Mouse (Mus musculus) brain, adult 2 months (tissue): Measurements from ENCODE around the gene Lrrc8d.
A peak's percentile ranks its signal among the peaks of the same experiment; 100 is the strongest.

ENCODE experiments used
- DNase-seq: peaks from one replicate; pipeline ENCODE4 v3.0.0; 2011; ENCODE audit warnings: low read depth, low spot score

The Lrrc8d gene

GRCm38 (mm10) chr5:105715531-105716124, 15.9 kb downstream of the Lrrc8d start:
- peak; percentile 82 for DNase-seq

GRCm38 (mm10) chr5:105717294-105717693, 17.5 kb downstream of the Lrrc8d start:
- DNase-seq = no peak

GRCm38 (mm10) chr5:105718138-105718670, 18.4 kb downstream of the Lrrc8d start:
- no peak for DNase-seq

GRCm38 (mm10) chr5:105721267-105721666, 21.5 kb downstream of the Lrrc8d start:
- DNase-seq = no peak

DNA sequence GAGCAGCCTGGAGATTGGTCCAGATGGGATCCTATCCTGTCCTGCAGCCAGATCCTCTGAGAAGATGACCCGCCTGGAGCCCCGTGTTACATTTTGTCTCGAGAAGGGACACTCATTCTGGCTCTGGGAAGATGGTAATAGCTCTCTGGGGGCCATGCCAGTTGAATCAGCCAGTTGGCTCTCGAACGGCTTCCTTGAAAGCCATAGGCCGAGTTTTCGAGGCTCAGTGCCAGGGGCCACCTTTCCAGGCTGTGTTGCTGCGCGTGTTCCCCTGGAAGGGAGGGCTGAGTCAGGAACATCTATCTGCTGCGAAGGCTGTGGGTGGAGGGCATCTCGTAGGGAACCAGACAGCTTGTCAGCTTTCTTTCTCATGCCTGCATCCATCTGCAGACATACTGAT, 23.0 kb downstream of the Lrrc8d start:
- peak; percentile 56 for DNase-seq

DNA sequence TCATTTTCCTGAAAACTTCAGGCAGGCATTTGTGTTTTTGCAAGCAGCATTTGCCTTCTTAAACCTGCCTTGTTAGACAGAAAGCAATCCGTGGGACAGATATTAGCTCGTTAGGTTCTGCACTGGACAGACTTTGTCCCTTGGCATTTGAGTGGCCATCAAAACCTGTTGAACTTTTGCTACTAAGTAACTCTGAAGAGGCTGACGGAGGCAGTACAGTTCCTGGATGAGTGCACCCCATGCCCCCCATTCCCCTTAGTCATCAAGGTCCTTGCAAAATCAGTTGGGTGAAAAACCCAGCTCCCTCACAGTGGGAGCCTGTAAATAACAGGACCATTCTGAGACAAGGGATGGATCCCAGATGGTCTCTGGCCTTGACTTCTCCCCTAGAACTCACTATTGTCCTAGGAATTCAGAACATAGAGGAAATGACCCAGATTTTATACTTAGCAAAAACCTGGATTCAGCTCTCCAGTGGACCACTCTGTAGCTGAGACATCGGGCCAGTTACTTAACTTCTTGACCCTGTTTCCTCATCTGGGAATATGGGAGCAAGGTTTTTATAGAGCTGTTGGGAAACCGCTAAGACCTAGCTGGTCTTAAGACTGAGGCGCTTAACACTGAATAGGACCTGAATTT, 30.5 kb downstream of the Lrrc8d start:
- no peak for DNase-seq

DNA sequence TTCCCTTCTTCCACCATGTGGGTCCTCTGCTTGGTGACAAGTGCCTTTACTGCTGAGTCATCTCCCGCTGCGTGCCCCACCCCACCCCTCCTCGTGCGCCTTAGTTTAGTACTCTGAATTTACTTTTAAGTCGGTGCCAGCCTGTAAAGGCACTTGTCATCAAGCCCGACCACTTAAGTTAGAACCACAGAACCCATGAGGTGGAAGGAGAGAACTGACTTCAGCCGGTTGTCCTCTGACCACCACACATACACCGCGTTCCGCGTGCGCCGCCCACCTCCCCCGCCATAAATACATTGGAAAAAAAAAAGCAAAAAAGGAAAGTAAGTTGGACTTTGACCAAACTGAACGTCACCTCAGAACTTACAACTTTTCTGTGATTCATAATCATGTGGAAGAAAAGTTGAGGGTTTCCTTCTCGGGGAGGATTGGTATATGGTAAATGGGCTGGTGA, 31.4 kb downstream of the Lrrc8d start:
- DNase-seq = peak; percentile 40

DNA sequence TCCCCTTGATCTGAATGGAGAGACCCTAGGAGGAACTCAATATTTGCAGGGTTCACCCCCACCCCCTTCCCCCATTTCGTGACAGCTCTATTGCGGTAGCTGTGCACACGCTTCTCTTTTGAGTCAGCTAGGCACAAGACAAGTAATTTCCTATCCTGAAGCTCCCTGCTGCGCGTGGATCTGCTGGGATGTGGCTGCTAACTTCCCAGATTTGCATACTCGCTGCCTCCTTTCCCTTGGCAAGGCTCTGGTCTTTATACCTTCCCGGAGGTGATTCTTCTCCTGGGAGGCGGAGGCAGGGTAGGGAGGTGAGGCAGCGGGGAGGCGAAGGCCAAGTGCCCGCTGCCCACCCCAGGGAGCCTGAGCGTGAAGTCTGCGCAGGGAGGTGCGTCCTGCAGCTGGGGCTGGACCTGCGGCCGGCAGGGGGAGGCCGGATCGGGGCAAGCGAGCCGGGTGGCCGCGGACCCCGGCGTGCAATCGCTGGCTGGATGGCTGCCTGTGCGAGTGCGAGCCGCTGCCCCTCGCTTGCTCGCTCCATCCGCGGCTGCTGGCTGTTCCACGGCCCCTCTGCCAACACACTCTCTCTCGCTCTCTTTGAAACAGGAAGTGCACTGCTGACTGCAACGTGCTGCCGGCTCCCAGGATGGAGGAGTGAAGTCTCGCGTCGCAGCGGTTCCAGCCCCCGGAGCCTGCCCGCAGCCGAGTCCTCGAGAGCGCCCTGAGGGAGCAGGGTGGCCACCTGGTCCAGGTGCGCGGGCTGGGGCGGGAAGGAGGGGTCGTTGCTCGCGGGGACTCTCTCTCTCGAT, 32.1 kb downstream of the Lrrc8d start:
- DNase-seq = peak; percentile 67

DNA sequence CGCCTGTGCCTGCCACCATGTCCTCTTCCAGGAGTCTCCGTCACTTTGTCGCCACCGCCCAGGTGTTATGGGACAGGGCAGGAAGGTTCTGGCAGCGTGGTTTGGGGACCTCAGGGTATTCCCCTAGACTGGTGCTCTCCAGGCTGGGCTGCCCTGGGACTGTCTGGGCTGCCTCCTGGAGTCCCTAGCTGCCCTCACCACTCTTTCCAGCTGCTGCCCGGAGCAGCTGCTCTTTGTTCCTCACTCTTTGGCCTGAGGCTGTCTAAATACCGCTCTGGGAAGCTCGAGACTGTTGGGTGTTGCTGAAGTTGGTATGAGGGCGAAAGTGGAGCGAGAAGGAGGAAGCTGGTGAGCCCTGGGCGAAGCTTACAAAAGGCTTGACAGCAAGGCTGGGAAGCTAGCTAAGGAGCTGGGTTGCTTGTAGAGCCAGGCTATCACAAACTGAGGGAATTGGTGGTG, 32.7 kb downstream of the Lrrc8d start:
- no peak for DNase-seq

DNA sequence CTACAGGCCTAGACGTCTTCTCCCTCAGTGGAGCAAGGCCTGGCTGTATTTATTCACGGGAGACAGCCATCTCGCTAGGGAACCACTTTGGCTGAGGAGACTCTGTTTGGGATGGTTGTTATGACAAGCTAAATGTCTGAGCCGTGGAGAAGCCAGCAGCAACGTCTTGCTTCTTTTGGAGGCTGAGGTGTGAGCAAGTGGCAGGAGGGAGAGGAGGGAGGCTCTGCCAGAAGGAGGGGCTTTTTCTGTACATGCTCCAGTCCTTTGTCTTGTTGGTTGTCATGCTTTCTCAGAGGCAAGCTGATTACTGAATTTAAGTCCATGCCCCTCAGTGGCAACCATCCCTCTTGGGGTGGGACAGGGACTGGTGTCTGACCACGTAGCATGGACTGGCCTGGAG, 33.5 kb downstream of the Lrrc8d start:
- no peak for DNase-seq

GRCm38 (mm10) chr5:105736365-105736764, 36.6 kb downstream of the Lrrc8d start:
- DNase-seq = no peak

GRCm38 (mm10) chr5:105737145-105737544, 37.4 kb downstream of the Lrrc8d start:
- DNase-seq = no peak

DNA sequence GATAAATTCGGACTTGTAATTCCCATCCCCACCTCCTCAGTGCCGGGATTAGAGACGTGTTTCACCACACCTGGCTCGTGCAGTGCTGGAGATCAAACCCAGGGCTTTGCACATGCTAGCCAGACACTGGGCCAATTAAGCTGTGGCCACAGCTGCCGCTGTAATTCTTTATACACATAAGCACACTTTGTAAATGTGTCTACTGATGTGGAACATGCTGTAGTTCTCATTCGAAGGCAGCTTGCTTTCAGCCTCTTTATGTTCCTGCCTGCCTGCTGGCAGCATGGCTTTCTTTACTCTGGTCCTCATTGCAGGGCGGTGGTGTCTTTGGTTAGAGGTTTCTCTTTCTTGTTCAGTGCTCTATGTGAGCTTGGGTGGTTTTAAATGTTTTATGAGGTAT, 40.7 kb downstream of the Lrrc8d start:
- no peak for DNase-seq

- DNase-seq = no peak
Observed at GRCm38 (mm10) chr5:105742641-105743040, 42.9 kb downstream of the Lrrc8d start.

GRCm38 (mm10) chr5:105745324-105745723, 45.6 kb downstream of the Lrrc8d start:
- no peak for DNase-seq

DNA sequence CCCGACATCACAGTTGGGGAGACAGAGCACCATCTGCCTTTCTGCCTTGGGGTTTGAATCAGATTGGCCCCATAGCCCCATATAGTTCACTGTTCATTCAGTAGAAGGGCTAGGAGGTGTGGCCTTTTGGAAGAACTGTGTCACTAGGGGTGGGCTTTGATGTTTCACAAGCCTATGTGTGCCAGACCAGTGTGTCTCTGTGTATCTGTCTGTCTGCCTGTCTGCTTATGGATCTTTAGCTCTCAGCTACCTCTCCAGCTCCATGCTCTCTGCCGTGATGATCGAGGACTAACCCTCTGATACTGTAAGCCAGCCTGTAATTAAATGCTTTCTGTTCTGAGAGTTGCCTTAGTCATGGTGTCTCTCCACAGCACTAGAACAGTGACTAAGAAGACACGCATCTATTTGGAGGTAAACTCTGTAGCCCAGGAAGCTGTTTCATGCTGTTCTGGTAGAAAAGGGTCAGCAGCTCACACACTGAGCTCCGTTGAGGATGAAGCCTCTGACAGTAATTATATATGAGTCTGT, 46.2 kb downstream of the Lrrc8d start:
- peak; percentile 69 for DNase-seq

GRCm38 (mm10) chr5:105754803-105755202, 55.0 kb downstream of the Lrrc8d start:
- no peak for DNase-seq

DNA sequence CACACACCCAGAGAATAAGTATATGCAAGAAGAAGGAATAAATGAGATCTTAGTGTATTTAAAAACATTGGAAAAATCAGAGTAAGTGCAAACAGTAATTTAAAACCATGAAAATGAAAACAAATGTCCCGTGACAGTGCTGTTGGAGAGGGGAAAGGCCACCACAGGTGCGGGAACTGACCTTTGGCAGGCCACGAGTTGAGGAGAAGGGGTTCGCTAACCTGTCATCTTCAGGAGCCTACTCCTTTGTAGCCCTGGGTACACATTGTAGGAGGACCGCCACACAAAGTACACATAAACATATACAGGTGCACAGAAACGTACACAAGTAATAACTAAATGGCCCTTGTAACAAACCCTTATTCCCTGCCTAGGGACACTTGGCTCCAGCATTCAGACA, 55.7 kb downstream of the Lrrc8d start:
- DNase-seq = no peak

- DNase-seq = no peak
Observed at GRCm38 (mm10) chr5:105757978-105758377, 58.2 kb downstream of the Lrrc8d start.

DNA sequence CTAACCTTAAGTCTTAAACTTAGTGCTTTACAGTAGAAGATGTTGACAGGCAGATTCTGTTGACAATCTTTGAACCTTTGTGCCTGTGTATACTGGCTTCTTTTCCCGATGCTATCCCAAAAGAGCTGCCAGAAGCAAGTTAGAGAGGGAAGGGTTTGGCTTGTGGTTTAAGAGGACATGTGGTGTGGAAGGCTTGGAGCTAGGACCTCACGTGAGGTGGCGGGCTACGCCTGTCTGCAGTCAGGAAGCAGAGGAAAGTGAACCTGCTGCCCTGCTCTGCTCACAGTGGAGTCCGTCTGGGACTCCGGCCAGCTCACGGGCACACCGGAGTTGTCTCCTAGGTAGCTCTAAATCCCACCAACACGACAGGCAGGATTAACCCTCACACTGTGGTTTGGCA, 59.1 kb downstream of the Lrrc8d start:
- DNase-seq = no peak

DNA sequence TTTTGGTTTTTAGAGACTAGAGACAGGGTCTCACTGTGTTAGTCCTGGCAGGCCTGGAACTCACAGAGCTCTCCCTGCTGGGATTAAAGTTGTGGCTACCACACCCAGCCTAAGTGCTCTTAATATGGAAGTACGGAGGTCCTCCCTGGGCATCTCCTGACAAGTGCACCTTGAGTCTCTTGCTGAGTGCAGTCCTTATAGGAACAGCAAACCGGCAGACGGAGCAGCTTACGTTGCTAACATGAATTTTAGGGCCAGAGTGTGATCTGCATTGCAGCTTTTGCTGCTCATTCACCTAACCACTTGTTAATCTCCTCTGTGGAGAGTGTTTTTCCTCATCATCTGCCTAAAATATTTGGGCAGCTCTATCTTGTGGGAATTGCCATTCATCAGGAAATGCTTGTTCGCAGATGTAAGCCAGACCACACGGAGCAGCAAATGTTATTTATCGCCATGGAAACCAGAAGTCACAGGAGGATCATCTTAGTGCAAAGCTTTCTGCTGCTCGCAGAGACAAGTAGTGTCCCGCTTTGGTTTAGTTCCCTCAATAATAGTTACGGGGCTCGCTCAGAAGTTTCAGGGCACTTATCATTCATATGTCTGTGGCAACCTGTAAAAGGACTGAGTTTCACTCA, 62.2 kb downstream of the Lrrc8d start:
- DNase-seq = peak; percentile 55

DNA sequence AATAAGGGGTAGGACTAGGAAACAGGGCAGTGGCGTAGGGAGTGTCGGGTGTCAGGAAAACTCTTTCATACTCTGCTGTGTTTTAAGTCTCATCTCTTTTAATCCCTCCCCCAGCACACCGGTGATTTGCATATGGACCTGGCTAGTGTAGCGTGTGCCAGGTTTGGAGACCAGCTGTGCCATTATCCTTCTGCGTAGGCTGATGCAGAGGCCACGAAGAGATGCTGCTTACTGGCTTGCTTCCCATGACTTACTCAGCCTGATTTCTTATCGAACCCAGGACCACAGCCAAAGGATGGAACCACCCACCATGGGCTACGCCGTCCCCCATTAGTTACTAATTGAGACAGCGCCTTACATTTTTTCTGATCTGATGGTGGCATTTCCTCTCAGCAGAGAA, 64.6 kb downstream of the Lrrc8d start:
- peak; percentile 61 for DNase-seq
